Mouse (Mus musculus) gastrocnemius, postnatal 25 days (tissue): Measurements from ENCODE around the gene Chrd. TPM values are rescaled to one million over a fixed set of nuclear protein-coding genes. Genes with fewer than 3 reads are reported as not detected.

ENCODE experiments used
- DNase-seq: peaks from one replicate; pipeline ENCODE4 v3.0.0; 2022
- total RNA-seq, 2 experiments: library from RNA; stranded (reverse); gene quantifications; 1 replicate in 1 of 2; 2 replicates in 1 of 2; pipeline ENCODE4 v1.2.3; 2021

Chrd gene
- total RNA-seq, 2 experiments from 2014 or later: 3.2 to 3.6 TPM

DNA sequence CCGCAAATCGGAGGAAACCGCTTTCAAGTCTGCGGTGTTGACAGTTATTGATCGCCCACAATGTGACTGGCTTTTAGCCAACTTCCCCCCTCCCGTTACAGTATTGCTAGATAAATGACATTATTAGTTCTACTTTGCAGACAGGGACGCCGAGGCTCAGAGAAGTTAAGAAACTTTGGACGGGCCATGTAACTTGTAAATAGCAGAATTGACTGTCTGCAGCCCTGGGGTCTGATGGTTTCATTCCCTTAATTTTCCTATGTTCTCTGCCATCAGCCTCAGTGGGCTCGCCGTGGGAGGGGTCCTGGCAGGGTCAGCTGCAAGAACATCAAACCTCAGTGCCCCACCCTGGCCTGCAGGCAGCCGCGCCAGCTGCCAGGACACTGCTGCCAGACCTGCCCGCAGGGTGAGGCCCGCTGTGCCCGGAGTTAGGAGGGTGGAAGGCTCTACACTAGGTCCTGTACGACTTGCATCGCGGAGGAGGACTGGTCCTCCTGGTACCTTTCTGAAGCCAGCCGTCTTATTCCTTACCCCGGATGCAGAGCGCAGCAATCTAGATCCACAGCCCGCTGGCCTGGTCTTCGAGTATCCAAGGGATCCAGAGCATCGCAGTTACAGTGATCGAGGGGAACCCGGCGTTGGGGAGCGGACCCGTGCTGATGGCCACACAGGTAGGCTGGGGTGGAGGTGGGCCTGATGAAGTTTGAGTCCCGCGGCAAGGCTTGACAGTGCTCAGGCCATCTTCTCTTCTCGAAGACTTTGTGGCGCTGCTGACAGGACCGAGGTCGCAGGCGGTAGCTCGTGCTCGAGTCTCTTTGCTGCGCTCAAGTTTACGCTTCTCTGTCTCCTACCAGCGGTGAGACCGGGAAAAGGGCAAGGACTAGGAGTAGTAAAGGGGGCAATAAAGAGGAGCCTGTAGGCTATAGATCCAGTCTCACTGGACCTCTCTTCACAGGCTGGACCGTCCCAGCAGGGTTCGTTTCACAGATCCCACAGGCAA lies 1.1 kb downstream of the Chrd start, which contains the start of gene Thpo:
Gene Thpo, minus strand, starts transcription at position 781 of the 1,000 bp plus-strand sequence.
- DNase-seq: no peak

DNA sequence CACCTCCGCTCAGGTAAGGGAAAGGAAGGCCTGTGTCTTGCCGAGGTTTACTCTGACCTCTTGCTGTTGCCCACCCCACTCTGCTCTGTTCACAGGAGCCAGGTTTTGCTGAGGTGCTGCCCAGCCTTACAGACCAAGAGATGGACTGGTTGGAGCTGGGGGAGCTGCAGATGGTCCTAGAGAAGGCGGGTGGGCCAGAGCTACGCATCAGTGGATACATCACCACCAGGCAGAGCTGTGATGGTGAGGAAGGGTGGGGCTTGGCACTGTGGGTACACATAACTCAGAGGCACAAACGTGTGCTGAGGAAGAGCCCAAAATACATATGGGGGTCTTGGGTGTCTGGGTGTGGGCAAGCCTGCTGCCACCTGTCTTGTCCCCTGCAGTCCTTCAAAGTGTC lies 2.7 kb downstream of the Chrd start:
- DNase-seq: no peak

DNA sequence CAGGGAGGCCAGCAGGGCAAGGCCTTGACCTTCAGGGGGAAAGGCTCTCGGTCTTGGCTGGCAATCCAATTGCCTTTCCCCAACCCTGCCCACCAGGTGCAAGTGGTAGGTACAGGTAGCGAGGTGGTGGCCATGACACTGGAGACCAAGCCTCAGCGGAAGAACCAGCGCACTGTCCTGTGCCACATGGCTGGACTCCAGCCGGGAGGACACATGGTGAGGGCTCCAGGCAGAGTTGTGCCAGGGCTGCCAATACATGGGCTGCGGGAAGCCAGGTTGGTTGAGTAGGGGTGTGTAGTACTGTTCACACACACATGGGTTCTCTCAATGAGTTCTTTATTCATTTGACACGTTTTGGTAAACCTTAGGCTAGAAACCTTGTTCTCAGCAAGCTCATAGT lies 3.2 kb downstream of the Chrd start:
- DNase-seq: no peak

DNA sequence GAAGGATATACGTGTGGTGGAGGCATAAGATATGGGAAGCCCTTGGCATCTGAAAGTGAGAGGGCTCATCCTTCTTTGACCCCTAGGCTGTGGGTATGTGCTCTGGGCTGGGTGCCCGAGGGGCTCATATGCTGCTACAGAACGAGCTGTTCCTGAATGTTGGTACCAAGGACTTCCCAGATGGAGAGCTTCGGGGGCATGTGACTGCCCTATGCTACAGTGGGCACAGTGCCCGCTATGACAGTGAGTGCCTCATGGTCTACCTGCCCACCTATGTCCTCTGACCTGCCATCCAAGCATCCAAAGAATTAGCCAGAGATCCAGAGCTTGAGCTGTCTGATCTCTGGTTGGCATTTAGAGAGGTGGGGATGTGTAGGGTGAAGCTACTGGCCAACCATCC lies 3.9 kb downstream of the Chrd start:
- no peak for DNase-seq

DNA sequence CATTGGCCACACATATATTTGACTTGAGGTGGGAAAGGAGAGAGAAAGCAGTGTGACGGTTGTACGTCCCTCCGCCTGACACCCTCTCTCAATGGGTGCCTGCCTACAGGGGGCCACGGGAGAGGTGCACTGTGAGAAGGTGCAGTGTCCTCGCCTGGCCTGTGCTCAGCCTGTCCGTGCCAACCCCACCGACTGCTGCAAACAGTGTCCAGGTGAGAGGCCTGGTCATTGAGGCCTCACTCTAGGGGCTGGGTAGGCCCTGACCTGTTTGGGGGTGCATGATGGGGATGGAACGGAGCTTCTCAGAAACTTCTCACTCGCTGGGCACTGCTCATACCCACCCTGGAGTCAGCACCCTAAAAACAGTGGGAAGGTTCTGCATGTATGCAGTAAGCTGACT lies 6.9 kb downstream of the Chrd start:
- no peak for DNase-seq

DNA sequence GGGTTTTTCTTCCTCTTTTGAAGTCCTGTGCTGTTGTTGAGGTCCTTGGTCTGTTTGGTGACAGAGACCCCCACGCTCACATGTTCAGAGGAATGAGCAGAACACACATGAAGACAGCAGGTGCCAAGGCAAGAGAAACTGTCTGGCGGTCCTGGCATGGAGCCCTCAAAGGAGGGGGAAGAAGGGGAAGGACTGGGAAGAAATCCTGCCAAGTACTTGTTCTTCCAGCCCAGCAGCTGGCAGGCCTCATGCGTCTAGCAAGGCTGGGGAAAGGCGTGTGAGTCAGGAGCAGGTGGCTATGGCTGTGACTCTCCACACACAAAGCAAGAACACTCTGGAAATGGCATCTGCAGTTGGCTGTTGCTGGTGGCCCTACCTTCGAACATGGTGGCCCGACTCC lies 13.7 kb downstream of the Chrd start:
- peak; percentile 81 for DNase-seq

DNA sequence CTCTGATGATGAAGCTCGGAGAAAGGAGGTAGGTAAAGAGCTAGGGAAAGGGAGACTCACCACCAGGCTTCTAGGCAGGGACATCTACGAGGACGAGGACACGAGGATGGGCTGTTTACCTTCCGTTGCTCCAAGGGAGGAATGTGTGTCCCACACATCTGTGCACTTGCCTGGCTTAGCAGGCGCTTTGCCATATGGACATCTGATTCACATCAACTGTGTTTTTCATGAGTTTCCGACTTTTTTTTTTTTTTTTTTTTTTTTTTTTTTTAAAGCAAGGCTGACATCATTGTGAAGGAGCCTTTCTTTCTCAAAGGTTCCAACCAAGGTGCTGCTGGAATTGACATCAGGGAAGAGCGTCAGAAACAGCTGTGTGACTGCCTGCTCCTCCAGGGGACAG lies 17.6 kb downstream of the Chrd start:
- no peak for DNase-seq

DNA sequence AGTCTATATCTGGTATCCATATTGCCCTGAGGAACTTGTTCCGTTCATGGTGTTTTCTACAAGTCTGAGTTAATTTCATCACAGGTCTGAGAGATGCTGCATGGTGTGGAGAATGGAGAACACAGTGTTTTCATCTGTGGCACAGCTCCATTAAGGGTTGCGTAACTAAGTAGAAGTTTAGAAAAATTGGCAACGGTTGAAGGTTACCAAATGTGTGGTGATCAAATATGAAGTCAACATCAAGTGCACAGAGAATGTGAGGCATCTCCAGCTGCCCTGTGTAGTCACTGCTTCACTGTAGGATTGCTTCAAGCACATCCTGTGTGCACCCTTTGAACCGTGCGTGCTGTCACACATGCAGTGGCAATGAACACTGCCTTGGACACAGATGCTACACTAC lies 23.1 kb downstream of the Chrd start:
- DNase-seq: no peak

DNA sequence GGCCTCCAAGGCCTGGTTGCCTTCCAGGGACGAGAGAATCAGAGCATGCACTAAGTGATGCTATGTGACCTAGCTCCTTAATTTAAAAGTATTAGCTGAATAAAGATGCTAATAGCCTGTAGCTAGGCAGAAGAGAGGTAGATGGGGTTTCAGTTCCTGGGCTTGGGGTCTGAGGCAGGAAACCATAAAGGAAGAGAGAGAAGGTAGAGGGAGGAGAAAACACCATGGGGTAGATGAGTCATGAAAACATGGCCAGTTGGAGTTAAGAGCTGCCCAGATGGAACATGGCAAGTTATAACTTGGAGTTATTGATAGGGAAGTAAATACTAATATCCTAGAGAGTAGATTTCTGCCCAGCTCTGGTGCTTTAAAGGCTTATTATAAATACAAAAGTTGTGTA lies 24.5 kb downstream of the Chrd start:
- DNase-seq: no peak

DNA sequence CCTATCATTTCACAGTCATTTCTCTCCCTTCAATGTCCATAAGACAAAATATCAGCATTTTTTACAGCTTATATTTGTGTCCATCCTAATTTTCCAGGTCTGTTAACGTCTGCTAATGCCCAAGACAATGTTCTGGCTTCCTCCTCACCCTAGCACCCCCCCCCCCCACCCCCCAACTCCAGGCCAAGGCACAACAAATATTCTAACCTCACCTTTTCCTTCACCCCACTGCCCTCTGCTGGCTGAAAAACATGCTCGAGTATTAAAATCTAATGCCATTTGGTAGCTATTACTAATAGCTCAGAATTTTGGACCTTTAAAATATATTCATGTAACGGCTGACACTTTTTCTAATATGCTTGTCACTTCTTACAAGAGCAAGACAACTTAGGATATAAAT lies 28.8 kb downstream of the Chrd start:
- no peak for DNase-seq

DNA sequence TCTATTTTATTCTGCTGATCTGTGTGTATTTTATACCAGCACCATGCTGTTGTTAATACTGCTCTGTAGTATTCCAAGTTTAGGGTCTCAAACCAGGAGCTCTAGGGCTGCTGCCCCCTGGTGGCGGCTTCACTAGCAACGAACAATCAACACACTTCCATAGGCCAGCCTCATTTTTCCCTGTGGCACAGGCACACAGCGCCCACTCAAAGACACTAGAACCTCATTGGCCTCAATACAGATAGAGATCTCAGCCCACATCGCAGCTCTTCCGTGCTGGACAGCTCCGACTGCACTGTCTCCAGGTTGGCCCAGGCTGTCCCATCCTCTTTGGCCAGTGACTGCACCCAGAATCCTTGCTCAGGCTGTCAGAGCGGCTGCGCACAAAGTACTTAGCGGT lies 32.3 kb downstream of the Chrd start:
- DNase-seq: no peak

DNA sequence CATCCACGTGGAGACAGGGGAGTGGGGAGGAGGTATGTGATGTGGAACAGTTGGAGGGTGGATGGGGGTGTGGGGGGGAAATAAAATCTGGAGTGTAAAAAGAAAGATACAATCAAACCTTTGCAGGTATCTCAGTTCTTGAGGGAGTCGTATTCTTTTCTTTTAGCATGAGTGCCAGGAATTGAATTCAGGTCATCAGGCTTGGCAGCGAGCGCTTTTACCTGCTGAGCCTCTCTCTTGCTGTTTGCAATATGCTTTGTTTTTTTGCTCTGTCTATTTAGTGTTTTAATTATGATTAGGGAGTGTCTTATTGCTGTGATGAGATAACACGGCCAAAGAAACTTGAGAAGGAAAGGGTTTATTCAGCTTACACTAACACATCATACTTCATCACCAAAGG lies 42.1 kb downstream of the Chrd start:
- DNase-seq: no peak

DNA sequence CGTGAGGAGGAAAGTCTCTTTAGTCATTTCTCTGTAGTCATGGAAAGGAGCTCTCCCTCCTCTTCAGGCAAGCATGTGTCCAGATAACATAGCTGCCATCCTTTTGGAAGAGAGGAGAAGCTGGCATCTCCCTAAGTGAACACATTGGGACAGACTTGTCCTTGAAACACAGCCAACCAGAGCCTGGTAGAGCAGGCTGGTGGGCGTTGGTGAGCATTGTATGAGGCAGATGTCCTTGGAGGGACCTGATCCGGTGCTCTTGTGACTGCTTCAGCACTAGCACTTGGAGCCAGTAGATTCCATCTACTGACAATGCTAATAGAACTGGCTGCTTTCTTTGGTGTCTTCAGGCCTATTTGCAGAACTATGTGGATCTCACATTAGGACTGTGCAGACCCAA lies 46.9 kb downstream of the Chrd start:
- DNase-seq: no peak

DNA sequence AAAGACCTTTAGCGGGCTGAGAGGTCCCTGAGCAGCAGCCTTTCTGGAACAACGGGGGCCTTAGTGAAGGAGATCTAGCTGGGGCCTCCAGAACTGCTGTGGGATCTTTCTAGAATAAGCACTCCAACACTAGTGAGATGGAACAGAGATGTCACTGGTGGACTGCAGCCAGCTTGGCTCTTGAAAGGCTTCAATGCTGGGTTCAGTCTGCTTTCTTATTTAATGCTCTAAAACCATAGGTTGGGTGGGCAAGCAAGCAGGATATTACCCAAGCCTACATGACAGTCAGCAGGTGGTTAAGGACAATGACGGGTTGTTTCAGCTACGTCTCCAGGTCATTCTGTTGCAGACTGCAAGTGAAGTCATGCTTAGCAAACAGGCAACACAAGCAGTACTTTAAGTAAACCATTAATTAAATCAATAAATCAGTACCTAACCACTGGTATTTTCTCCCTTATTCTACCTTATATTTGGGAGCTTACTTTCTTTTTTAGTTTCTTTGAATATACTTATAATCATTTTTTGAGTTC lies 48.2 kb downstream of the Chrd start:
- DNase-seq: no peak

DNA sequence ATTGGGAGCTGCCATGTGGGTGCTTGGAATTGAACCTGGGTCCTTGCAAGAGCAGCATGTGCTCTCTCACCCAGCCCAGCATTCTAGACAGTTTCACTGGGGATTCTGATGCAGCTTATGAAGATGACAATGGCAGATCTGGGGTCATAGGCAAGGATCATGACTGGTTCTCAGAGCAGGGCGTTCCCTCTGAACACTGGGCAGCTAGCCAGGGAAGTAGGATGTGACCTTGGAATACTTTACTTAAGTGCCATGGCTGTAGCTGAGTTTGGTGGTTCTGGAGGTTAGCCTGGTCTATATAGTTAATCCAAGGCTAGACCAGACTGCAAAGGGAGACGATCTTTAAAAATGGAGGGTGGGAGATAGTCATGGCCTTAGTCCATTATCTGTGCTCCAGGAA lies 51.0 kb downstream of the Chrd start:
- DNase-seq: no peak

DNA sequence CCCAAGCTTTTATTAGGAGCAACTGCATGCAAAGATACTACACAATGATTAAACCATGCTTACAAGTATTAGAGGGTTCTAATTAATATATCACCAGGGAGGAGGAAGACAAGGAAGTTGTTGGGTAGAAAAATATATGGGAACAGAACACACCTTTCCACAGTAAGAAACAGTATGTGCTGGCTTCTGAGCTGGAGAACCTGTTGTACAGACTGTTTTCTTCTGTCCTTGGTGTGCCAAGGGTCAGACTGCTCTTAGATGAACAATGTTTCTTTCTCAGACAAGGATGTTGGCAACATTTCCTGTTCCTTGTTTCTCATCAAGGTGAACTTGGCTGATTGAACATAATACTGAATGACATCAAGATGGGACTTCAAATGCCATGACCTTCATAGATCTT lies 51.8 kb downstream of the Chrd start:
- no peak for DNase-seq

DNA sequence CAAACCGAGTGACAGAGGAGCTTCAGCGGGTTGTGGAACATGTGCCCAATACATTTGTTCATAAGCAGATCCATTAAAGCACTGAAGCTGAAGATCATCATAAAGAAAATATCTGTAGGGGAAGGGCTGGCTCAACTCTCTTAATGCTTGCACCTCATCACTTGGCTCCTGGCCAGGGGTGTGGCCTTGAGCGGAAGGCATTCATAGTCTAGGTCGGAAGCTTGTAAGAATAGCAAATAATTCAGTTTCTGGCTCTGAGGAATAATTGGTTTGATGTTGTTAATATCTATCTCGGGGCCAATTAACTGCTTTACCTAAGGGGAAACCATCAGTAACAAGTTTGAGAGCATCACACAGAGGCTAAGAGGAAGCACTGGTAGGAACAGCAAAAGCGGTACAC lies 53.6 kb downstream of the Chrd start:
- DNase-seq: no peak

DNA sequence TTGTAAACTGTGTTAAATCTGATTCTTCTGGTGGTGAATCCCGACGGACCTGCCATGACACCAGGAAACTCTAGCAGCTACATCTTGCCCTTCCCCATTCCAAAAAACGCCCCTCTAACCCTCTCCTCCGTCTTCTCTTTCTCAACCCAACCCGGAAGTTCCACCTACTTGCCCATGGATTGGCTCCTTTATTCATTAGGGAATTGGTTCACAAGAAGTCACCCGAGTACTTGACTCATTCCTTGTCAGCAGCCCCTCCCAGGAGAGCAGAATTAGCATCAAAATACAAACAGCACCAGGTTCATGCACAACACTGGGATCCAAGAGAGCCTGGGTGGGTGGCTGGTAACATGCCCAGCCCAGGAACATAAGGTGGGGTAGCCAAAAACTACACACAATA lies 58.9 kb downstream of the Chrd start:
- DNase-seq: no peak

Other genes starting within 250 kb of the Chrd start
- 10 to 100 TPM; 50.0 to 50.1 TPM for gene Eif2b5, start 234.3 kb upstream of the Chrd start, total RNA-seq
- 10 to 100 TPM; 26.4 to 29.1 TPM for gene Dvl3, start 216.1 kb upstream of the Chrd start, total RNA-seq
- 100 to 1,000 TPM; 137 to 146 TPM for gene Ap2m1, start 197.6 kb upstream of the Chrd start, total RNA-seq
- gene Abcf3, start 184.6 kb upstream of the Chrd start, total RNA-seq: 10 to 100 TPM; 58.0 to 61.4 TPM
- not detected for gene Vwa5b2, start 143.7 kb upstream of the Chrd start, total RNA-seq
- gene Eef1akmt4, start 121.5 kb upstream of the Chrd start, total RNA-seq: 1 to 10 TPM; 5.1 to 5.7 TPM
- gene Gm49333, start 121.5 kb upstream of the Chrd start, total RNA-seq: not detected
- gene Alg3, start 121.4 kb upstream of the Chrd start, total RNA-seq: 10 to 100 TPM; 10.9 to 16.8 TPM
- gene Camk2n2, start 111.8 kb upstream of the Chrd start, total RNA-seq: 1 to 10 TPM; 1.2 to 1.6 TPM
- gene Ece2, start 103.3 kb upstream of the Chrd start, total RNA-seq: under 1 TPM; 0.13 to 0.32 TPM
- 100 to 1,000 TPM; 177 to 187 TPM for gene Psmd2, start 81.5 kb upstream of the Chrd start, total RNA-seq
- gene Eif4g1, start 64.8 kb upstream of the Chrd start, total RNA-seq: 100 to 1,000 TPM; 356 to 390 TPM
- gene Fam131a, start 39.9 kb upstream of the Chrd start, total RNA-seq: 10 to 100 TPM; 31.5 to 57.0 TPM
- gene Polr2h, start 15.5 kb upstream of the Chrd start, total RNA-seq: 1 to 10 TPM; 8.2 to 8.3 TPM
- 1 to 10 TPM; 2.0 to 3.2 TPM for gene Clcn2, start 15.4 kb upstream of the Chrd start, total RNA-seq
- 1 to 10 TPM; 2.1 to 3.0 TPM for gene Thpo, start 1.4 kb downstream of the Chrd start, total RNA-seq